In genomic region chr6:115909052-115909451, GRCm38 (mm10) we compare ENCODE assay signal across 16 mouse cellular contexts. TPM values are rescaled to one million over a fixed set of nuclear protein-coding genes. Genes with fewer than 3 reads are reported as not detected.
DNase-seq lines count a peak whose midpoint lies in the region; ATAC-seq and TF ChIP-seq lines count a peak whose summit lies in the region.
"Had no signal": no experiment of that assay in that cellular context is flagged by ENCODE, and none has a peak within 500 bp of the region (broad histone marks: within the 10 kb centered on the region; RNA-seq: fewer than 3 reads in every experiment).

No protein-coding gene starts in this region.

- H3K9me3 ChIP-seq in heart, embryonic 12.5 days (replicated peaks) = no peaks in the 10 kb centered on the region
- no peaks in the 10 kb centered on the region for H3K9me3 ChIP-seq in lung, embryonic 14.5 days (ENCODE audit: low read depth, low read length)
- H3K9me3 ChIP-seq: intestine, embryonic 15.5 days had no signal

- no peak for TF ChIP-seq CTCF in lung, embryonic 14.5 days (IDR thresholded peaks at IDR 0.05; ENCODE audit: low read depth)
- no peak for TF ChIP-seq CTCF in bone marrow, adult 2 months (IDR thresholded peaks at IDR 0.05; ENCODE audit: control insufficient read depth, insufficient read depth, low read length)

- WGBS in heart, embryonic 12.5 days = 48% methylated on average over 3 of the region's 3 CpGs
- 58% methylated on average over 3 of the region's 3 CpGs for WGBS in lung, embryonic 14.5 days
- WGBS in bone marrow, adult 2 months = 27% methylated on average over 3 of the region's 3 CpGs

- no peaks in the 10 kb centered on the region for H3K27me3 ChIP-seq in heart, embryonic 12.5 days (replicated peaks)
- H3K27me3 ChIP-seq in lung, embryonic 14.5 days (ENCODE audit: insufficient read depth, low read length) = no peaks in the 10 kb centered on the region
- H3K27me3 ChIP-seq: intestine, embryonic 15.5 days had no signal

- peaks cover 7% of the 10 kb centered on the region; the same call in 1 of the 2 replicates for H3K36me3 ChIP-seq in heart, embryonic 12.5 days
- 0 out of 2 replicates have a peak, but pooled peaks cover 9% of the 10 kb centered on the region for H3K36me3 ChIP-seq in lung, embryonic 14.5 days (ENCODE audit: insufficient read depth)

- TF ChIP-seq POLR2A in bone marrow, adult 2 months (IDR thresholded peaks at IDR 0.05; ENCODE audit: borderline replicate concordance, control insufficient read depth, low read depth, low read length) = no peak

- H3K4me3 ChIP-seq in heart, embryonic 12.5 days = no peak overlapping the region
- H3K4me3 ChIP-seq in lung, embryonic 14.5 days (ENCODE audit: low read depth, low read length) = no peak overlapping the region
- H3K4me3 ChIP-seq in bone marrow, adult 2 months (replicated peaks; ENCODE audit: control insufficient read depth, low read depth, low read length) = no peak overlapping the region
- H3K4me3 ChIP-seq: intestine, embryonic 15.5 days had no signal

- H3K4me1 ChIP-seq in heart, embryonic 12.5 days (replicated peaks) = peaks cover 62% of the 10 kb centered on the region
- H3K4me1 ChIP-seq in lung, embryonic 14.5 days (ENCODE audit: insufficient read depth) = peaks cover 17% of the 10 kb centered on the region
- H3K4me1 ChIP-seq in bone marrow, adult 2 months (ENCODE audit: control insufficient read depth, insufficient read depth, low read length) = peaks cover 10% of the 10 kb centered on the region
- H3K4me1 ChIP-seq: intestine, embryonic 15.5 days had no signal

- H3K27ac ChIP-seq in heart, embryonic 12.5 days (ENCODE audit: poor library complexity, severe bottlenecking) = peak overlapping the region; percentile 48; the same call in 1 of the 2 replicates
- peak overlapping the region; percentile 73; the same call in 1 of the 2 replicates for H3K27ac ChIP-seq in lung, embryonic 14.5 days (ENCODE audit: low read depth)
- peak overlapping the region; percentile 66 for H3K27ac ChIP-seq in bone marrow, adult 2 months (ENCODE audit: control insufficient read depth, insufficient read depth, low read depth, low read length, poor library complexity)
- H3K27ac ChIP-seq: intestine, embryonic 15.5 days had no signal

- no peak overlapping the region for H3K4me2 ChIP-seq in heart, embryonic 12.5 days
- no peak overlapping the region for H3K4me2 ChIP-seq in lung, embryonic 14.5 days
- H3K4me2 ChIP-seq: intestine, embryonic 15.5 days had no signal

- DNase-seq in heart, adult 9 months (ENCODE audit: low spot score in 2 of 2) = no peak
- no peak for DNase-seq in lung, embryonic 14.5 days
- DNase-seq in lung, postnatal 10 days = no peak
- no peak for DNase-seq in right cerebral cortex, postnatal 36 days (ENCODE audit: low spot score in 2 of 2)
- no peak for DNase-seq in gastrocnemius, postnatal 25 days
- DNase-seq: layer of hippocampus, postnatal 36 days; lung, postnatal 14 days; right cerebral cortex, postnatal 4 days; thymus, postnatal 4 days had no signal

- ATAC-seq in heart, embryonic 12.5 days (ENCODE audit: insufficient number of reproducible peaks, low FRiP score) = no peak
- ATAC-seq in lung, embryonic 14.5 days (ENCODE audit: insufficient read depth) = no peak
- 0 out of 2 replicates have a peak, but pooled peaks have one; percentile 12 for ATAC-seq in megakaryocyte-erythroid progenitor cell, adult 5-6 weeks (replicated peaks; ENCODE audit: low FRiP score, low TSS enrichment, poor library complexity, severe bottlenecking)
- ATAC-seq: activated CD4-positive, CD25-positive, alpha-beta regulatory T cell, adult 4 months had no signal

- no peak overlapping the region for H3K9ac ChIP-seq in heart, embryonic 12.5 days
- H3K9ac ChIP-seq in lung, embryonic 14.5 days = no peak overlapping the region
- H3K9ac ChIP-seq: intestine, embryonic 15.5 days had no signal

RNA-seq across cellular contexts. Expression of gene Rho, which starts 22.5 kb away (rescaled TPM):
- 0.13 TPM in 1 of 2 replicates, not detected in the other for polyA plus RNA-seq in heart, embryonic 12.5 days (2016; fragmentation: Nextera tagmentation; extraction: Ambion mirVana)
- polyA plus RNA-seq in lung, embryonic 14.5 days (2014; fragmentation: Nextera tagmentation; extraction: Ambion mirVana) = 0.09 and 0.18 TPM in 2 replicates
- not detected in 2 replicates for polyA plus RNA-seq in bone marrow, adult 2 months (2011; ENCODE audit: insufficient read depth, insufficient read length, low replicate concordance, missing spikeins)
- total RNA-seq in megakaryocyte-erythroid progenitor cell, adult 5-6 weeks (2014; fragmentation: Nextera tagmentation) = not detected in 2 replicates
- not detected in 2 replicates for total RNA-seq in megakaryocyte-erythroid progenitor cell, adult 5-6 weeks (2017)
- under 1 TPM in 1 of 2 experiments, not detected in 1; 0.20 TPM for total RNA-seq in gastrocnemius, postnatal 25 days (2021)
- polyA plus RNA-seq: activated CD4-positive, CD25-positive, alpha-beta regulatory T cell, adult 4 months had no signal

RNA-seq across cellular contexts. Expression of gene H1foo, which starts 35.7 kb away (rescaled TPM):
- not detected in 2 replicates for polyA plus RNA-seq in heart, embryonic 12.5 days (2016; fragmentation: Nextera tagmentation; extraction: Ambion mirVana)
- polyA plus RNA-seq in lung, embryonic 14.5 days (2014; fragmentation: Nextera tagmentation; extraction: Ambion mirVana) = not detected in 2 replicates
- not detected in 2 replicates for polyA plus RNA-seq in bone marrow, adult 2 months (2011; ENCODE audit: insufficient read depth, insufficient read length, low replicate concordance, missing spikeins)
- not detected in 2 replicates for total RNA-seq in megakaryocyte-erythroid progenitor cell, adult 5-6 weeks (2014; fragmentation: Nextera tagmentation)
- total RNA-seq in megakaryocyte-erythroid progenitor cell, adult 5-6 weeks (2017) = not detected in 2 replicates
- total RNA-seq in gastrocnemius, postnatal 25 days (2021) = not detected
- total RNA-seq: layer of hippocampus, postnatal 36 days had no signal
- polyA plus RNA-seq: embryonic facial prominence, embryonic 11.5 days; intestine, embryonic 15.5 days; neural tube, embryonic 14.5 days had no signal

RNA-seq across cellular contexts. Expression of gene Ift122, which starts 55.8 kb away (rescaled TPM):
- 22.7 and 24.5 TPM in 2 replicates for polyA plus RNA-seq in heart, embryonic 12.5 days (2016; fragmentation: Nextera tagmentation; extraction: Ambion mirVana)
- 22.2 and 25.6 TPM in 2 replicates for polyA plus RNA-seq in lung, embryonic 14.5 days (2014; fragmentation: Nextera tagmentation; extraction: Ambion mirVana)
- 0.83 and 3.6 TPM in 2 replicates for polyA plus RNA-seq in bone marrow, adult 2 months (2011; ENCODE audit: insufficient read depth, insufficient read length, low replicate concordance, missing spikeins)
- 0.49 and 1.8 TPM in 2 replicates for total RNA-seq in megakaryocyte-erythroid progenitor cell, adult 5-6 weeks (2014; fragmentation: Nextera tagmentation)
- total RNA-seq in megakaryocyte-erythroid progenitor cell, adult 5-6 weeks (2017) = 2.3 and 3.7 TPM in 2 replicates
- 1 to 10 TPM; 5.3 to 7.6 TPM for total RNA-seq in gastrocnemius, postnatal 25 days (2021)

RNA-seq across cellular contexts. Expression of gene Mbd4, which starts 55.9 kb away (rescaled TPM):
- 11.0 and 14.2 TPM in 2 replicates for polyA plus RNA-seq in heart, embryonic 12.5 days (2016; fragmentation: Nextera tagmentation; extraction: Ambion mirVana)
- 17.1 and 20.1 TPM in 2 replicates for polyA plus RNA-seq in lung, embryonic 14.5 days (2014; fragmentation: Nextera tagmentation; extraction: Ambion mirVana)
- polyA plus RNA-seq in bone marrow, adult 2 months (2011; ENCODE audit: insufficient read depth, insufficient read length, low replicate concordance, missing spikeins) = 9.4 and 11.3 TPM in 2 replicates
- 12.6 and 25.6 TPM in 2 replicates for total RNA-seq in megakaryocyte-erythroid progenitor cell, adult 5-6 weeks (2014; fragmentation: Nextera tagmentation)
- 18.9 and 19.9 TPM in 2 replicates for total RNA-seq in megakaryocyte-erythroid progenitor cell, adult 5-6 weeks (2017)
- total RNA-seq in gastrocnemius, postnatal 25 days (2021) = under 1 TPM; 0.82 to 0.94 TPM
